Mouse (Mus musculus) kidney, adult 2 months (tissue): ENCODE data around the gene Rtl1. TPM values are rescaled to one million over a fixed set of nuclear protein-coding genes. Genes with fewer than 3 reads are reported as not detected.

Experiments used
- DNase-seq: peaks from one replicate; pipeline ENCODE4 v3.0.0; 2021
- H3K27ac ChIP-seq: fragments of 200-500 bp; 2 replicates; pipeline ENCODE4 v1.5.1; 2012; ENCODE audit warnings: low read depth, low read length, control low read depth, inconsistent platforms; ENCODE audit not compliant: insufficient read depth
- H3K27me3 ChIP-seq: fragments of 200-500 bp; replicated peaks from 2 replicates; pipeline ENCODE4 v1.6.1; 2012; ENCODE audit warnings: mild to moderate bottlenecking, moderate library complexity, low read length, inconsistent platforms; ENCODE audit not compliant: control insufficient read depth, insufficient read depth
- H3K36me3 ChIP-seq: fragments of 200-500 bp; 2 replicates; pipeline ENCODE4 v1.6.1; 2012; ENCODE audit warnings: mild to moderate bottlenecking, moderate library complexity, low read length, inconsistent platforms; ENCODE audit not compliant: control insufficient read depth, insufficient read depth
- H3K4me1 ChIP-seq: fragments of 200-500 bp; 2 replicates; pipeline ENCODE4 v1.6.1; 2011; ENCODE audit warnings: low read length; ENCODE audit not compliant: control insufficient read depth, insufficient read depth
- H3K4me3 ChIP-seq: fragments of 200-500 bp; 2 replicates; pipeline ENCODE4 v1.5.1; 2011; ENCODE audit warnings: mild to moderate bottlenecking, low read depth, low read length, control low read depth; ENCODE audit not compliant: insufficient read depth
- CTCF ChIP-seq: fragments of 200-500 bp; conservative IDR thresholded peaks from 2 replicates; pipeline ENCODE4 v1.5.1; 2011; ENCODE audit warnings: low read depth, mild to moderate bottlenecking, control low read depth, low read length, moderate library complexity, mixed read lengths; ENCODE audit not compliant: insufficient read depth, insufficient read length
- POLR2A ChIP-seq: fragments of 200-500 bp; IDR thresholded peaks from one replicate; pipeline ENCODE4 v1.6.1; 2011; ENCODE audit warnings: low read depth, low read length, control low read depth
- WGBS: fragments of 180-500 bp; shearing (Covaris S2); methylation state at CpG from one replicate; pipeline ENCODE4 v1.1.7; 2018; 5-methylcytosine and 5-hydroxymethylcytosine counted together
- polyA plus RNA-seq: library from polyadenylated mRNA; depleted of rRNA; stranded (reverse); fragments of >200 nt; gene quantifications from 2 replicates; pipeline ENCODE4 v1.2.3, GENCODE M21; 2012

Gene Rtl1
- polyA plus RNA-seq, 1 experiment: 0.02 TPM

- no peak for DNase-seq
- H3K27ac ChIP-seq: no peak overlapping the region
- H3K4me1 ChIP-seq: no peaks in the 10 kb centered on the region
- WGBS: 70% methylated on average over 8 of the region's 8 CpGs
- TF ChIP-seq POLR2A (no peak), CTCF (no peak)
- no peak overlapping the region for H3K4me3 ChIP-seq
- no peaks in the 10 kb centered on the region for H3K27me3 ChIP-seq
- H3K36me3 ChIP-seq: no peaks in the 10 kb centered on the region
Observed at GRCm38 (mm10) chr12:109615371-109615770, 15.2 kb upstream of the Rtl1 start.

GRCm38 (mm10) chr12:109614416-109614815 lies 14.3 kb upstream of the Rtl1 start:
- Histone ChIP-seq H3K27ac (no peak overlapping the region), H3K4me1 (no peaks in the 10 kb centered on the region), H3K27me3 (no peaks in the 10 kb centered on the region), H3K36me3 (no peaks in the 10 kb centered on the region), H3K4me3 (no peak overlapping the region)
- no peak for DNase-seq
- 19% methylated on average over 10 of the region's 10 CpGs for WGBS
- TF ChIP-seq POLR2A: no peak
- no peak for TF ChIP-seq CTCF

- Histone ChIP-seq H3K4me3 (no peak overlapping the region), H3K36me3 (no peaks in the 10 kb centered on the region), H3K27me3 (no peaks in the 10 kb centered on the region), H3K4me1 (no peaks in the 10 kb centered on the region), H3K27ac (no peak overlapping the region)
- TF ChIP-seq POLR2A (no peak), CTCF (no peak)
- no peak for DNase-seq
- WGBS: 39% methylated on average over 34 of the region's 34 CpGs
Observed at GRCm38 (mm10) chr12:109612392-109613385, 12.6 kb upstream of the Rtl1 start.

- Histone ChIP-seq H3K27me3 (no peaks in the 10 kb centered on the region), H3K27ac (no peak overlapping the region), H3K4me3 (no peak overlapping the region), H3K4me1 (no peaks in the 10 kb centered on the region), H3K36me3 (no peaks in the 10 kb centered on the region)
- TF ChIP-seq POLR2A: no peak
- TF ChIP-seq CTCF: peak; percentile 33; the same call in 1 of the 2 replicates
- 27% methylated on average over 13 of the region's 13 CpGs for WGBS
- DNase-seq: no peak
Observed at GRCm38 (mm10) chr12:109608576-109609440, 8.7 kb upstream of the Rtl1 start.

- Histone ChIP-seq H3K36me3 (no peaks in the 10 kb centered on the region), H3K27ac (no peak overlapping the region), H3K27me3 (no peaks in the 10 kb centered on the region), H3K4me1 (no peaks in the 10 kb centered on the region), H3K4me3 (no peak overlapping the region)
- DNase-seq: no peak
- no peak for TF ChIP-seq CTCF
- no peak for TF ChIP-seq POLR2A
- 30% methylated on average over 9 of the region's 9 CpGs for WGBS
Observed at GRCm38 (mm10) chr12:109607953-109608352, 7.8 kb upstream of the Rtl1 start.

- no peak overlapping the region for H3K4me3 ChIP-seq
- no peaks in the 10 kb centered on the region for H3K36me3 ChIP-seq
- DNase-seq: no peak
- no peak overlapping the region for H3K27ac ChIP-seq
- whole genome bisulfite sequencing: 64% methylated on average over 9 of the region's 9 CpGs
- H3K4me1 ChIP-seq: no peaks in the 10 kb centered on the region
- no peak for TF ChIP-seq CTCF
- TF ChIP-seq POLR2A: no peak
- H3K27me3 ChIP-seq: no peaks in the 10 kb centered on the region
Observed at GRCm38 (mm10) chr12:109607191-109607590, 7.1 kb upstream of the Rtl1 start.
